Mouse (Mus musculus): ENCODE data around the gene Slbp. TPM values are rescaled to one million over a fixed set of nuclear protein-coding genes. Genes with fewer than 3 reads are reported as not detected.
A peak's percentile ranks its signal among the peaks of the same experiment; 100 is the strongest.

Gene Slbp
- polyA plus RNA-seq, 1 experiment from 2014 or later = 335 TPM

GRCm38 (mm10) chr5:33674439-33674838 is 22.1 kb upstream of the Slbp start:
- Histone ChIP-seq H3K27ac (peak overlapping the region; percentile 45), H3K9me3 (no peaks in the 10 kb centered on the region), H3K4me3 (no peak overlapping the region), H3K27me3 (ENCODE audit: poor library complexity, severe bottlenecking) (no peaks in the 10 kb centered on the region), H3K36me3 (replicated peaks) (peaks cover 44% of the 10 kb centered on the region), H3K4me1 (peaks cover 22% of the 10 kb centered on the region)
- 68% methylated on average over 3 of the region's 3 CpGs for WGBS
- peak; percentile 33 for DNase-seq (ENCODE audit: extremely low spot score, low spot score)

- 89% methylated on average over 5 of the region's 5 CpGs for WGBS
- Histone ChIP-seq H3K4me1 (peaks cover 22% of the 10 kb centered on the region), H3K27ac (no peak overlapping the region), H3K27me3 (ENCODE audit: poor library complexity, severe bottlenecking) (no peaks in the 10 kb centered on the region), H3K36me3 (replicated peaks) (peaks cover 71% of the 10 kb centered on the region), H3K4me3 (no peak overlapping the region), H3K9me3 (no peaks in the 10 kb centered on the region)
- no peak for DNase-seq (ENCODE audit: extremely low spot score, low spot score)
Observed at GRCm38 (mm10) chr5:33671659-33672058, 19.3 kb upstream of the Slbp start.

- Histone ChIP-seq H3K4me1 (peaks cover 8% of the 10 kb centered on the region), H3K27ac (no peak overlapping the region), H3K36me3 (replicated peaks) (peaks cover 97% of the 10 kb centered on the region), H3K4me3 (no peak overlapping the region), H3K27me3 (ENCODE audit: poor library complexity, severe bottlenecking) (no peaks in the 10 kb centered on the region), H3K9me3 (no peaks in the 10 kb centered on the region)
- DNase-seq (ENCODE audit: extremely low spot score, low spot score) = no peak
Observed at GRCm38 (mm10) chr5:33668223-33668622, 15.8 kb upstream of the Slbp start.

DNA sequence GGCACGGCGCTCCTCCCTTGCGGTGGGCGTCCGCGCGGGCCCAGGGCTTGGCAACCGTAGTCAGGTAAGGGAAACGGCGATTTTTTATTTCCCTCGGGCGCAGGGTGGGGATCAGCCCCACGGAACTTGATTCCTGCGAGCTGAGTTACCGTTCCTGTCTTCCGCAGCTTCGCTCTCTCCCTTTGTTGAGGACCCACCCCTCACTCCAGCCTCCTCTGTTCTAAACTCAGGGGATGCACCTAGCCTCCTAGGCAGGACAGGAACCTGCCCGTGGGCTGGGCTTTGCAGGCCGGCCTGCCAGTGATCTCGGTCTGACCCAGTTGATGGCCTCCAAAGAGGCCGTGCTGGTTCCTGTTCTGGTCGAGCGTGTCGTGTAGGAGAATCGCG is 6.3 kb upstream of the Slbp start:
- Histone ChIP-seq H3K27me3 (ENCODE audit: poor library complexity, severe bottlenecking) (no peaks in the 10 kb centered on the region), H3K36me3 (replicated peaks) (peaks cover 58% of the 10 kb centered on the region), H3K9me3 (no peaks in the 10 kb centered on the region), H3K4me3 (peak overlapping the region; percentile 96), H3K4me1 (peaks cover 45% of the 10 kb centered on the region), H3K27ac (peak overlapping the region; percentile 93)
- no peak for DNase-seq (ENCODE audit: extremely low spot score, low spot score)
- under 1% methylated on average over 26 of the region's 26 CpGs for WGBS

- Histone ChIP-seq H3K9me3 (no peaks in the 10 kb centered on the region), H3K36me3 (replicated peaks) (peaks cover 59% of the 10 kb centered on the region), H3K27ac (peak within 1 kb of the TSS; percentile 93), H3K27me3 (ENCODE audit: poor library complexity, severe bottlenecking) (no peaks in the 10 kb centered on the region), H3K4me1 (peaks cover 52% of the 10 kb centered on the region), H3K4me3 (peak within 1 kb of the TSS; percentile 96)
- peak; percentile 98 for DNase-seq (ENCODE audit: extremely low spot score, low spot score)
- WGBS = under 1% methylated on average over 60 of the region's 60 CpGs
Observed at GRCm38 (mm10) chr5:33657787-33658663, 5.7 kb upstream of the Slbp start, which contains the start of the genes Tacc3 and Tmem129. TSS of gene Tacc3 (plus strand) at chr5:33658128. TSS of gene Tmem129 (minus strand) at chr5:33658416.

DNA sequence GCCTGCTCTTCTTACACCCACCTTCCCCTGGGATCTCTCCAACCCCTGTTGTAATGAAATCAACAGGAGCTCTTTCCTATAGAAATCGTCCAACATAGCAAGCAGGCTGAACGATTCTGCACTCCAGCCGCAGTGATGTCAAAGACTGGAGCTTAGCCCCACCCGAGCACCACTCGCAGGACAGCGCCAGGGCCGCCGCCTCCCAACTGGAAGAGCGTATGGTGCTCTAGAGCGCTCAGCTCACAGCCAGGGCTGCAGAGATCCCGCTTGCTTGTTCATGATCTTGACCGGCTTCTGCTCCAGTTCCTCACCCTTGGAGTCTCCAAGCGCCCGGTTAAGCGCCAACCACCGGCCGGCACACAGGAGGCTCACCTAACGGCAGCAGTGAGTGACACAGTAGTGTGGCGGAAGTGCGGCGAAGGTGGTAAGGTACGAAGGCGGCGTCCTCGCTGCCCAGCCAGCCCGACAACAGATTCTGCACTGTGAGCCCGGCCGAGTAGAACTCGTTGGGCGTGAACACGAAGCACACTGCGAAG is 4.9 kb upstream of the Slbp start:
- H3K36me3 ChIP-seq (replicated peaks) = peaks cover 52% of the 10 kb centered on the region
- under 1% methylated on average over 32 of the region's 32 CpGs for WGBS
- no peaks in the 10 kb centered on the region for H3K27me3 ChIP-seq (ENCODE audit: poor library complexity, severe bottlenecking)
- H3K27ac ChIP-seq = peak overlapping the region; percentile 93
- H3K9me3 ChIP-seq = no peaks in the 10 kb centered on the region
- DNase-seq (ENCODE audit: extremely low spot score, low spot score) = no peak
- H3K4me3 ChIP-seq = peak overlapping the region; percentile 96
- H3K4me1 ChIP-seq = peaks cover 58% of the 10 kb centered on the region

DNA sequence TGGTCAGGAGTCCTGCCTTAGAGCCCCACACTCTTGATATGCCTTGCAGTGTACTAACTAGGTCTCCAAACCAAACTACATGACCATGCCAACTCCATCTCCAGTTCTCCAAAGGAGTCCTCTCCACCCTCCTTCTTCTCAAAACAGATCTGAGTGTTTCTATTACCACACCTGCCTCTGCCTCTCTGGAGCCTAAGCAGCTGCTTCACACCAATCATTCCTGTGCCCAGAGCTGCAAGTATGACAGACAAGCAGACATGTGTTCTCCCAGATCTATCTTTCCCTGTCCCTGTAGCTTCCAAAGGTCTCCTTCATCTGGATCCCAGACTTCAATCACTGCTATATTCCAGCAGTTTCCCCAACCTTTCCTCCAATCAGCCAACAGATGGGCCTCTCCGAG is 4.4 kb upstream of the Slbp start:
- Histone ChIP-seq H3K4me3 (peak overlapping the region; percentile 96), H3K4me1 (peaks cover 58% of the 10 kb centered on the region), H3K36me3 (replicated peaks) (peaks cover 46% of the 10 kb centered on the region), H3K27me3 (ENCODE audit: poor library complexity, severe bottlenecking) (no peaks in the 10 kb centered on the region), H3K27ac (peak overlapping the region; percentile 93), H3K9me3 (no peaks in the 10 kb centered on the region)
- DNase-seq (ENCODE audit: extremely low spot score, low spot score) = no peak
- WGBS = 45% methylated on average over 1 of the region's 1 CpGs

DNA sequence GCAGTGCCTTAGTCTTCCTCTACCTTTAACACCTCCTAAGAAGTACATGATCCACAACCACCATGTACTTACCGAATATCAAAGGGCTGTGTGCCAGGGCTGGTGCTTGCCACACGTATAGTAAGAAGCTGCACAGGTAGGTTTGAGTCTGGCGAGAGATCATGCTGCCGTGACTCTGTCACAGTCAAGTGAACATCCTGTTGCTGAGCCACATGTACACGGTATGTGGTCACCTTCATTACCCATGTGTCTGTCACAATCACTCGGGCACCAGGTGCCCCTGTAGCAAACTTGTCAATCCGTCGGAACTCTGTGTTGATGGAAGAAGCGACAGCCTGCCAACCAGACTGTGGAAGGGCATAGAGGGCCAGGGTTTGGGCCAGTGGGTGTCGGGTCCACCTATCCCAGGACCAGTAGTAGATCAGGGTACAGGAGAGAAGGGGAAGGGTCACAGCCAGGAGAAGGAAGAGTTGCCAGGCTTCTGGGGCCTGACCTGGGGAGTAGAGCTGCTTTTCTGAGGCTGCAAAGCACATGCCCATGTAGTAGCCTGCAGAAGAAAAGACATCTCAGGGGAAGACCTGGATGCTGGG is 3.0 kb upstream of the Slbp start:
- H3K27me3 ChIP-seq (ENCODE audit: poor library complexity, severe bottlenecking) = no peaks in the 10 kb centered on the region
- H3K4me1 ChIP-seq = peaks cover 63% of the 10 kb centered on the region
- H3K9me3 ChIP-seq = no peaks in the 10 kb centered on the region
- H3K4me3 ChIP-seq = peak overlapping the region; percentile 96; the same call in 1 of the 2 replicates
- DNase-seq (ENCODE audit: extremely low spot score, low spot score) = no peak
- 93% methylated on average over 10 of the region's 10 CpGs for WGBS
- H3K36me3 ChIP-seq (replicated peaks) = peaks cover 37% of the 10 kb centered on the region
- H3K27ac ChIP-seq = 0 out of 2 replicates have a peak overlapping the region, but pooled peaks have one; percentile 8

DNA sequence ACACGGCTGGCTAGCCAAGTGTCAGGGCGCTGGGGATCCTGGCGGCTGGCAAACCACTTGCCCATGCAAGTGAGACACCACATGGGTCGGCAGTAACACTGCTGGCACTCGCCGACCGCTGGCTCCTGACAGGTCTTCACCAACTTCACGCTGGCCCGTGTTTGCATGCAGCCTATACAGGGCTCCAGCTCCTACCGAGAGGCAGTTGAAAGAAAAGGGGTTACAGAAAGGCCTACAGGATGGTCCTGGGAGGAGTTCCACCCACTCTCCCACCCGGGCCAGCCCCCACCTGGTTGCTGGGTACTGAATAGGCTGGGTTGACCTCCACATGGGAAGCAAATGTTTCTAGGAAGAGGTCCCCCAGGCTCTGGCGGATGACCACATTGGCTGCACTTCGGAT is 2.0 kb upstream of the Slbp start:
- Histone ChIP-seq H3K4me1 (peaks cover 63% of the 10 kb centered on the region), H3K27me3 (ENCODE audit: poor library complexity, severe bottlenecking) (no peaks in the 10 kb centered on the region), H3K36me3 (replicated peaks) (peaks cover 42% of the 10 kb centered on the region), H3K4me3 (no peak overlapping the region), H3K27ac (no peak overlapping the region), H3K9me3 (no peaks in the 10 kb centered on the region)
- DNase-seq (ENCODE audit: extremely low spot score, low spot score) = no peak
- 96% methylated on average over 13 of the region's 13 CpGs for WGBS

DNA sequence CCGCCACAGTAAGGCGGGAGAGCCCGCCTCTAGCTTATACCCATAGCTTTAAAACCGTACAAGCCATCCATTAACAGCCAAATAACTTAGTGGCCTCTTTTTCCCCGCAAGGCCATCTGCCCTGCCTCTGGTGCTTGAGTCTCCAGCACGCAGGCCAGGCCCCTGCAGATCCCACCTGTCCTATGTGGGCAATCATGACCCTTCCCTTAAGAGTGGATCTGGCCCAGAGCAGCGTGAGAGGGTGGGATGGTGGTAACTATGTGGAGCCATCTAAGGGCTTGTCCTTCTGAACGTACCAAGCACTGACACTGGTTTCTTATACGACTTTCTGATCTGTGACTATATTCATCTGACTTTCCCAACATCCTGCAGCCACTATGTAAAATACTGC is 404 bp upstream of the Slbp start:
- peak overlapping the region; percentile 78 for H3K4me3 ChIP-seq
- no peaks in the 10 kb centered on the region for H3K27me3 ChIP-seq (ENCODE audit: poor library complexity, severe bottlenecking)
- peaks cover 56% of the 10 kb centered on the region for H3K36me3 ChIP-seq (replicated peaks)
- H3K27ac ChIP-seq = peak overlapping the region; percentile 99
- peaks cover 58% of the 10 kb centered on the region for H3K4me1 ChIP-seq
- no peaks in the 10 kb centered on the region for H3K9me3 ChIP-seq
- DNase-seq (ENCODE audit: extremely low spot score, low spot score) = no peak
- WGBS = 5% methylated on average over 9 of the region's 9 CpGs

DNA sequence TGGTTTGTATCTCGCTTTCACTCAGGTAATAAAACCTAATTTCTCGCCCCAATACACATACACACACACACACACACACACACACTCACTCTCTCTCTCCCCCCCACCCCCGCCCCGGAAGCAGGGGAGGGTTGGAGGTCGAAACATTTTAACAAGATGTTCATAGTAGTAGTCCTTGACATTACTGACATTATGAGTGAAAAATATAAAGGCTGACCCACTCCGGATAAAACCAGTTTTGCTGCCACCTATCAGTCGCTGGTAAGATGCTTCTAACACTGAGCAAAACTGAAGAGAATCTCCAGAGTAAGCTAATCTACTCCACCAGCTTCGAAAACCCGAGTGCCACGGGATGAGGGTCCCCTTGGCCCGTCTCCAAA is 843 bp downstream of the Slbp start:
- no peaks in the 10 kb centered on the region for H3K27me3 ChIP-seq (ENCODE audit: poor library complexity, severe bottlenecking)
- H3K4me3 ChIP-seq = peak overlapping the region; percentile 78
- under 1% methylated on average over 11 of the region's 11 CpGs for WGBS
- H3K4me1 ChIP-seq = peaks cover 49% of the 10 kb centered on the region
- peaks cover 69% of the 10 kb centered on the region for H3K36me3 ChIP-seq (replicated peaks)
- DNase-seq (ENCODE audit: extremely low spot score, low spot score) = no peak
- peak overlapping the region; percentile 99 for H3K27ac ChIP-seq
- H3K9me3 ChIP-seq = no peaks in the 10 kb centered on the region

DNA sequence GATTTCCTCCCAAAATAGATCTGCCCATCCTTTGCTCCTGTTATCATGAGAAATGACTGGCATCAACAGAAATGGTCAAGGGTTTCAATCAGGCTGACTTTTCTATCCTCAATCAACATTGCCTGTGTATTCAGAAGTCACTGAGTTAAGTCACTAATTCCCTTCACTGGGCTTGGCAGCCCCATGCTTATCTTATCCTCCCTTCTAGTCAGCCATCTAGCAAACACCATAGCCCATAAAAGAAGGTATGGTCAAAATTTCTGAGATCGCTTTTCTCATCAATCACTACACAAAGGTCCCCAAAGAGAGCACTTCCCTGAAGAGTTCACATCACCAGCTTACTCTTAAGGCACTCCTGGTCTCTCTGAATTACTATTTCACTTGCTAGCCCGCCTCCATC is 1.4 kb downstream of the Slbp start:
- Histone ChIP-seq H3K27ac (peak overlapping the region; percentile 99), H3K36me3 (replicated peaks) (peaks cover 74% of the 10 kb centered on the region), H3K4me3 (peak overlapping the region; percentile 78), H3K9me3 (no peaks in the 10 kb centered on the region), H3K27me3 (ENCODE audit: poor library complexity, severe bottlenecking) (no peaks in the 10 kb centered on the region), H3K4me1 (peaks cover 44% of the 10 kb centered on the region)
- DNase-seq (ENCODE audit: extremely low spot score, low spot score) = no peak
- 27% methylated on average over 2 of the region's 2 CpGs for WGBS

DNA sequence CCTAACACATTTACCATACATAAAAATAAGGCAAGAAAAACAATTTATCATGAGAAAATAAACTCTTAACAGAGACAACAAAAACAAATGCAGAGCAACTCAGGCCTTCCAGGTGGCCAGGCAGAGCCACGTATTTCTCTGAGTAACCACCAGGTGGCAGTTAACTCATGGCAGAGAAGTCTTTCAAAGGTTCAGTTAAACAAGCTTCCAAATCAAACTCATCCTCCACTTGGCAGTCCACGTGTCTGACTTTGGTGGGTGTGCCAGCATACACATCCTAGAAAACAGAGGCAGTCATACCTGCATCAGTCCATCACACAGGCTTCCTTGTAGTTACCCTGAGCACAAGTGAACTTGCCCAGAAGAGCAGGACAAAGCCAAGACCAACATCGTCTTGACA is 11.7 kb downstream of the Slbp start:
- Histone ChIP-seq H3K36me3 (replicated peaks) (peaks cover 94% of the 10 kb centered on the region), H3K9me3 (no peaks in the 10 kb centered on the region), H3K27me3 (ENCODE audit: poor library complexity, severe bottlenecking) (no peaks in the 10 kb centered on the region), H3K4me3 (no peak overlapping the region), H3K27ac (no peak overlapping the region), H3K4me1 (no peaks in the 10 kb centered on the region)
- peak; percentile 32 for DNase-seq (ENCODE audit: extremely low spot score, low spot score)
- 62% methylated on average over 3 of the region's 3 CpGs for WGBS
